Mouse (Mus musculus): Measurements from ENCODE around the gene Lhfp. TPM values are rescaled to one million over a fixed set of nuclear protein-coding genes. Genes with fewer than 3 reads are reported as not detected.
A peak's percentile ranks its signal among the peaks of the same experiment; 100 is the strongest.

Gene Lhfp
- polyA plus RNA-seq, 1 experiment from 2014 or later = 43.5 TPM

GRCm38 (mm10) chr3:53027333-53027732, 14.0 kb upstream of the Lhfp start:
- 87% methylated on average over 4 of the region's 4 CpGs for WGBS

DNA sequence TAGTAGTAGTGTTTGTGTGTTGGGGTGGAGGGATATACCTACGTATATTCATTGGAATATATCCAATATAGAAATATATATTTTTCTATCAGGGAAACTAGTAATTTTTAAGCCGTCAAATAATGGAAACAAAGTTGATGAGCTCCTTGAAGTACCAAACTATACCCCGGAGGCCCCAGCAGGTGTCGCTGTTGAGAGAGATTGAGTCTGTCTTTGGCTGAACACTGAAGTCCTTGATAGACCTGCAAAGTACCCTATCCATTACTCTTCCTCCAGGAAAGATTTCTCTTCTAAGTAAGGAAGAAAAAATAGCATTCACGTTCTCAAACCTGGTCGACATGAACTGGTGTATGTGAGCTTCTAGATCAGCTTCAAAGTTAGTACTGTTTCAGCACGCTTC, 12.3 kb upstream of the Lhfp start:
- DNase-seq (ENCODE audit: low spot score) = peak; percentile 65
- H3K4me3 ChIP-seq = no peak overlapping the region
- no peaks in the 10 kb centered on the region for H3K9me3 ChIP-seq (replicated peaks)
- no peaks in the 10 kb centered on the region for H3K36me3 ChIP-seq
- H3K4me1 ChIP-seq = 0 out of 2 replicates have a peak, but pooled peaks cover 4% of the 10 kb centered on the region
- H3K27me3 ChIP-seq (ENCODE audit: low read depth, poor library complexity, severe bottlenecking) = no peaks in the 10 kb centered on the region; the same call in 1 of the 2 replicates
- 22% methylated on average over 7 of the region's 7 CpGs for WGBS
- H3K27ac ChIP-seq (replicated peaks) = no peak overlapping the region

More at GRCm38 (mm10) chr3:53027333-53027732, 14.0 kb upstream of the Lhfp start:
- Histone ChIP-seq H3K27me3 (ENCODE audit: low read depth, poor library complexity, severe bottlenecking) (no peaks in the 10 kb centered on the region; the same call in 1 of the 2 replicates), H3K4me1 (0 out of 2 replicates have a peak, but pooled peaks cover 2% of the 10 kb centered on the region), H3K4me3 (no peak overlapping the region), H3K27ac (replicated peaks) (no peak overlapping the region), H3K36me3 (no peaks in the 10 kb centered on the region), H3K9me3 (replicated peaks) (no peaks in the 10 kb centered on the region)
- no peak for DNase-seq (ENCODE audit: low spot score)

DNA sequence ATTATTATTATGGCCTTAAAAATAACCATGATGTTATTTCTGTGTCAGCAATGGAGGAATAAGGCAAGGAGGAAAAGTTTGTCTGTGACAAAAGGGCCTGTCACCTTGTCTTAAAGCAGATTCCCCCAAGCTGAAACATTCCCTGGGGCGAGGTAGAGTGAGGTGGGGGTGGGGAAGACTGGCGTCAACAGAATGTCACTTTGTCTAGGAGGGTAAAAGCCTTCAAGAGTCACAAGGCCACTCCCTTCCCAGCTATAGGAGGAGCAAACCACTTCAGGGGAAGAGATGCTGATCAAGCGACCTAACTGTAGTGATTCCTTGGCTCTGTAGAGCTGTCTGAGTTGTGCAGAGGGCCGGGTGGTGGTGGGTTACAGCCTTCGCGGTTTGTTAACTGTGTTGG, 9.7 kb upstream of the Lhfp start:
- Histone ChIP-seq H3K27ac (replicated peaks) (no peak overlapping the region), H3K4me1 (0 out of 2 replicates have a peak, but pooled peaks cover 4% of the 10 kb centered on the region), H3K36me3 (no peaks in the 10 kb centered on the region), H3K9me3 (replicated peaks) (no peaks in the 10 kb centered on the region), H3K4me3 (no peak overlapping the region), H3K27me3 (ENCODE audit: low read depth, poor library complexity, severe bottlenecking) (no peaks in the 10 kb centered on the region; the same call in 1 of the 2 replicates)
- DNase-seq (ENCODE audit: low spot score) = no peak
- 43% methylated on average over 6 of the region's 6 CpGs for WGBS

- Histone ChIP-seq H3K36me3 (no peaks in the 10 kb centered on the region), H3K9me3 (replicated peaks) (no peaks in the 10 kb centered on the region), H3K27ac (replicated peaks) (no peak overlapping the region), H3K4me3 (no peak overlapping the region), H3K4me1 (0 out of 2 replicates have a peak, but pooled peaks cover 4% of the 10 kb centered on the region), H3K27me3 (ENCODE audit: low read depth, poor library complexity, severe bottlenecking) (no peaks in the 10 kb centered on the region; the same call in 1 of the 2 replicates)
- DNase-seq (ENCODE audit: low spot score) = no peak
- WGBS = 76% methylated on average over 5 of the region's 5 CpGs
Measured at GRCm38 (mm10) chr3:53032432-53032831, 8.9 kb upstream of the Lhfp start.

DNA sequence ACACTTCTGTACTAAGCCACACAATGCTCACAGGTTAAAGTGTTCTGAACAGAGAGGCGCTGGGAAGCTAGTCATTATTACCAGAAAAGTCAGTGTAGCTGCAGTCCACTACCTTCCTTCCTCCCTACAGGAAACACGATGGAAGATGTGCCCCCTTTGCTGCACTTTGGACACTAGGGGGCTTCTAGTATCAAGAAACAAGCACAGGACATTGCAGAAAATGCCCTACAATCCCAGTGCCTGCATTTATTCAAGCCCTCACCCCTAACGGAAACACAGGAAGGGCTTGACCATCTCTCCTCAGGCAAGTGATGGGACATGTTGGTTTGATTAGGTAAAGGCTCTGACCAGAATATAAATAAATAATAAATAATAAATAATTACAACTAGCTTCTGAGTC, 7.9 kb upstream of the Lhfp start:
- Histone ChIP-seq H3K27me3 (ENCODE audit: low read depth, poor library complexity, severe bottlenecking) (peaks cover 6% of the 10 kb centered on the region; the same call in 1 of the 2 replicates), H3K4me1 (0 out of 2 replicates have a peak, but pooled peaks cover 4% of the 10 kb centered on the region)
- DNase-seq (ENCODE audit: low spot score) = peak; percentile 29

DNA sequence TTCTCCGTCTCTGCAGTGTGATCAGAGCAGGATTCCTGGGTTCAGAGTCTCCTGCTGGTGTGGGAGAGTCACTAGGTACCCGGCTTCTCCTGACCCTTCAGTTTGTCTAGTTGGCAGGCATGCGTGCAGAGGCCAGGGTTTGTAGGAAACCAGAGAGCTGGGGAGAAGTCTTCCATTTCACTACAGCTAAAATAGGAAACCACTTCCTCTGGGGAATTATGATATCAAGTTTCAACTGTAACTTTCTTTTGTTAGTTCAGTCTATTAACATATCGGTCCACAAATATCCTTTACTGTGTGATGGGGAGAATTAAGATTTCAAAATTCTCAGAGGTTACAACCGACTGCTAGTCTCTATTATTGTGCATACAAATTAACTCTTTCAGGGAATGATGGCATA, 5.3 kb upstream of the Lhfp start:
- Histone ChIP-seq H3K9me3 (replicated peaks) (no peaks in the 10 kb centered on the region), H3K36me3 (no peaks in the 10 kb centered on the region), H3K27ac (replicated peaks) (no peak overlapping the region), H3K27me3 (ENCODE audit: low read depth, poor library complexity, severe bottlenecking) (peaks cover 27% of the 10 kb centered on the region), H3K4me1 (peaks cover 11% of the 10 kb centered on the region), H3K4me3 (no peak overlapping the region)
- no peak for DNase-seq (ENCODE audit: low spot score)
- WGBS = 87% methylated on average over 5 of the region's 5 CpGs

More for the DNA sequence above, 7.9 kb upstream of the Lhfp start:
- no peaks in the 10 kb centered on the region for H3K9me3 ChIP-seq (replicated peaks)
- no peaks in the 10 kb centered on the region for H3K36me3 ChIP-seq
- H3K27ac ChIP-seq (replicated peaks) = no peak overlapping the region
- H3K4me3 ChIP-seq = no peak overlapping the region
- 20% methylated on average over 3 of the region's 3 CpGs for WGBS

- Histone ChIP-seq H3K27me3 (ENCODE audit: low read depth, poor library complexity, severe bottlenecking) (peaks cover 27% of the 10 kb centered on the region), H3K4me3 (no peak overlapping the region), H3K27ac (replicated peaks) (no peak overlapping the region), H3K4me1 (peaks cover 15% of the 10 kb centered on the region), H3K9me3 (replicated peaks) (no peaks in the 10 kb centered on the region), H3K36me3 (no peaks in the 10 kb centered on the region)
- DNase-seq (ENCODE audit: low spot score) = no peak
- 87% methylated on average over 7 of the region's 7 CpGs for WGBS
Measured at GRCm38 (mm10) chr3:53036941-53037340, 4.4 kb upstream of the Lhfp start.

DNA sequence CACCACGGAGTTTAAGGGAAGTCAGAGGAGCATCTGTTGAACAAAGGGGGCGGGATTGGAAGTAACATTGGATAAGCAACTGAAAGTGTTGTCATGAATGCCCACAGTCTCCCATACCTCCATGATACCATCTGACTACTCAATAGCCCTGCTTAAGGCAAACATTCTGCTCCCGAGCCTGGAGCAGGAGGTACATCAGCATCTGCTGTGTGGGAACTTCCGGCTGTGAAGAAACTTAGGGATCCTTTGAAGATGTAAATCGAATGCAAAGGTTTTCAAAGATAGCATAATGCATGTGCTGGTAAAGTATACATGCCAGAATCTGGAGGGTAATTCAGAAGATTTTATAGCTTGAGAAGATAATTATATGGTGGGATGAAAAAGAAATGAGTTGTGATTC, 2.4 kb upstream of the Lhfp start:
- Histone ChIP-seq H3K27ac (replicated peaks) (no peak overlapping the region), H3K27me3 (ENCODE audit: low read depth, poor library complexity, severe bottlenecking) (peaks cover 41% of the 10 kb centered on the region), H3K4me1 (peaks cover 30% of the 10 kb centered on the region), H3K4me3 (no peak overlapping the region), H3K36me3 (peaks cover 6% of the 10 kb centered on the region), H3K9me3 (replicated peaks) (no peaks in the 10 kb centered on the region)
- no peak for DNase-seq (ENCODE audit: low spot score)
- WGBS = 77% methylated on average over 5 of the region's 5 CpGs

GRCm38 (mm10) chr3:53039746-53040145, 1.6 kb upstream of the Lhfp start:
- H3K4me1 ChIP-seq = peaks cover 35% of the 10 kb centered on the region
- DNase-seq (ENCODE audit: low spot score) = no peak
- H3K9me3 ChIP-seq (replicated peaks) = no peaks in the 10 kb centered on the region
- peaks cover 41% of the 10 kb centered on the region for H3K27me3 ChIP-seq (ENCODE audit: low read depth, poor library complexity, severe bottlenecking)
- H3K27ac ChIP-seq (replicated peaks) = no peak overlapping the region
- 84% methylated on average over 8 of the region's 8 CpGs for WGBS
- H3K36me3 ChIP-seq = peaks cover 6% of the 10 kb centered on the region
- no peak overlapping the region for H3K4me3 ChIP-seq

GRCm38 (mm10) chr3:53040593-53041410, 526 bp upstream of the Lhfp start:
- peak overlapping the region; percentile 82 for H3K4me3 ChIP-seq
- no peak for DNase-seq (ENCODE audit: low spot score)
- no peaks in the 10 kb centered on the region for H3K9me3 ChIP-seq (replicated peaks)
- 6% methylated on average over 17 of the region's 17 CpGs for WGBS
- H3K27ac ChIP-seq (replicated peaks) = peak overlapping the region; percentile 90
- peaks cover 37% of the 10 kb centered on the region for H3K4me1 ChIP-seq
- H3K36me3 ChIP-seq = peaks cover 6% of the 10 kb centered on the region
- peaks cover 41% of the 10 kb centered on the region for H3K27me3 ChIP-seq (ENCODE audit: low read depth, poor library complexity, severe bottlenecking)

DNA sequence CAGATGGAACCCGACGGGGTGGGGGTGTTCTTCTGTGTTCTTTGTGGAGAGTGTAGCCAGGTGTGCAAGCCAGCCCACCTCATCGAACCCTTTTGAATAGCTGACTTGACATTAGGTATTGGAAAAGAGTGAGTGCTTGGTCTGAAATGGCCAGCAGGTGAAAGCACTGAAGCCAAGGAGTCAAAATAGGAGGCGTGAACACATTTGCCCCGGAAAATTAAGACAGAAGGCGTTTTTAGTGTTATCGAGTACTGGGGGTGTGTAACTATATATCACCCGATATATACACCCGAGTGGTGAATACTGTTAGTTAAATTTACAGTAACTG, 876 bp downstream of the Lhfp start:
- Histone ChIP-seq H3K27me3 (ENCODE audit: low read depth, poor library complexity, severe bottlenecking) (peaks cover 41% of the 10 kb centered on the region), H3K9me3 (replicated peaks) (no peaks in the 10 kb centered on the region), H3K4me1 (peaks cover 37% of the 10 kb centered on the region), H3K4me3 (peak overlapping the region; percentile 82), H3K36me3 (peaks cover 6% of the 10 kb centered on the region), H3K27ac (replicated peaks) (peak overlapping the region; percentile 90)
- no peak for DNase-seq (ENCODE audit: low spot score)
- 37% methylated on average over 9 of the region's 9 CpGs for WGBS

GRCm38 (mm10) chr3:53043206-53043780, 2.0 kb downstream of the Lhfp start:
- peaks cover 36% of the 10 kb centered on the region for H3K27me3 ChIP-seq (ENCODE audit: low read depth, poor library complexity, severe bottlenecking)
- no peak for DNase-seq (ENCODE audit: low spot score)
- H3K36me3 ChIP-seq = peaks cover 6% of the 10 kb centered on the region
- H3K9me3 ChIP-seq (replicated peaks) = no peaks in the 10 kb centered on the region
- peaks cover 37% of the 10 kb centered on the region for H3K4me1 ChIP-seq
- peak overlapping the region; percentile 14; the same call in 1 of the 2 replicates for H3K4me3 ChIP-seq
- 94% methylated on average over 13 of the region's 13 CpGs for WGBS
- H3K27ac ChIP-seq (replicated peaks) = no peak overlapping the region

DNA sequence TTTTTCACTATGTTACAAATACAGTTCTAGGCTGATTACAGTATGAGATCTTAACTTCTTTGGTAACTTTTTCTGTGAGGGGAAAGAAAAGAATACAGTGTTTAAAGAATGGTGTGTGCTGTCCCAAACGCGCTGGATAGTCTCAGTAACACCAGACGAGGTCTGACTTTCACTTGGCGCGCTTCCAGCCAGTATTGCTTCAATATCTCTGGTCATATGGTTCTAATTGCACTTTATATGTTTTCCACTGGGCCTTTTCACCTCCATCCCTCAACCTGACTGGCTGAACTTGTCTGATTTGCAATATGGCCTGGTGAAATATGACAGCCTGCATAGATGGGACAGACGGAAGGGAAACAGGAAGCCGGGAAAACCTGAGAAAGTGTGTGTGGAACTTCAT, 2.9 kb downstream of the Lhfp start:
- Histone ChIP-seq H3K36me3 (peaks cover 6% of the 10 kb centered on the region), H3K27ac (replicated peaks) (no peak overlapping the region), H3K4me1 (peaks cover 37% of the 10 kb centered on the region), H3K27me3 (ENCODE audit: low read depth, poor library complexity, severe bottlenecking) (peaks cover 28% of the 10 kb centered on the region), H3K4me3 (peak overlapping the region; percentile 27; the same call in 1 of the 2 replicates), H3K9me3 (replicated peaks) (no peaks in the 10 kb centered on the region)
- no peak for DNase-seq (ENCODE audit: low spot score)
- 85% methylated on average over 7 of the region's 7 CpGs for WGBS
